Mouse (Mus musculus): ENCODE results near the gene Tnrc6b. TPM values are rescaled to one million over a fixed set of nuclear protein-coding genes. Genes with fewer than 3 reads are reported as not detected.
A peak's percentile ranks its signal among the peaks of the same experiment; 100 is the strongest.

The Tnrc6b gene
- total RNA-seq (2014; fragmentation: Nextera tagmentation) (48.8 and 59.3 TPM in 2 replicates), total RNA-seq (2017) (20.0 and 26.6 TPM in 2 replicates)

- peak; percentile 83 for ATAC-seq (replicated peaks; ENCODE audit: poor library complexity, severe bottlenecking)
These were observed at the start of gene Tnrc6b for GRCm38 (mm10) chr15:80710608-80711363. Tnrc6b (plus strand) TSS chr15:80711313.

GRCm38 (mm10) chr15:80664444-80664843 is 46.7 kb upstream of the Tnrc6b start:
- ATAC-seq (replicated peaks; ENCODE audit: poor library complexity, severe bottlenecking): no peak

- ATAC-seq (replicated peaks; ENCODE audit: poor library complexity, severe bottlenecking): peak; percentile 88
These were observed 39.5 kb upstream of the Tnrc6b start, which contains the start of gene Fam83f for GRCm38 (mm10) chr15:80671295-80672252. Fam83f (plus strand) TSS chr15:80671847.

- no peak for ATAC-seq (replicated peaks; ENCODE audit: poor library complexity, severe bottlenecking)
These were observed 38.3 kb upstream of the Tnrc6b start for GRCm38 (mm10) chr15:80672810-80673209.

GRCm38 (mm10) chr15:80673337-80674095 is 37.6 kb upstream of the Tnrc6b start:
- peak; percentile 74 for ATAC-seq (replicated peaks; ENCODE audit: poor library complexity, severe bottlenecking)

DNA sequence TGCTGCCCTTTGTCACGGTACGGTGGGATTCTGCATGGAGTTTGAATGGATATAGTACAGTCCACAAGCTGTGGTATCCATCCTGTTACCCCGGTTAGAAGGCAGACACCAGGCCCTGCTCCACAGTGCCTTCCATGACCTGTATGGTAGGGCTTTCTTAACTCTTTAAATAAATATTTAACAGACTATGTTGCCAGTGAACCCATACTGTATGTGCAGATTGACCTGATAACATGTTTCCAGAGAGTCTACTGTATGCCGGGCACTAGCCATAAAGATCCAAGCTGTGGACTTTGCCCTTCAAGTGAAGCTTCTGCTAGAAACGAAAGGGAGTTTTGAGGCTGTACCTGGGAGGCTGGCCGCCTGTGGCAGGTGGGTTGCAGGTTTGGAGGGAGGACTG is 36.4 kb upstream of the Tnrc6b start:
- ATAC-seq (replicated peaks; ENCODE audit: poor library complexity, severe bottlenecking): no peak

GRCm38 (mm10) chr15:80679515-80680215 is 31.4 kb upstream of the Tnrc6b start:
- no peak for ATAC-seq (replicated peaks; ENCODE audit: poor library complexity, severe bottlenecking)

DNA sequence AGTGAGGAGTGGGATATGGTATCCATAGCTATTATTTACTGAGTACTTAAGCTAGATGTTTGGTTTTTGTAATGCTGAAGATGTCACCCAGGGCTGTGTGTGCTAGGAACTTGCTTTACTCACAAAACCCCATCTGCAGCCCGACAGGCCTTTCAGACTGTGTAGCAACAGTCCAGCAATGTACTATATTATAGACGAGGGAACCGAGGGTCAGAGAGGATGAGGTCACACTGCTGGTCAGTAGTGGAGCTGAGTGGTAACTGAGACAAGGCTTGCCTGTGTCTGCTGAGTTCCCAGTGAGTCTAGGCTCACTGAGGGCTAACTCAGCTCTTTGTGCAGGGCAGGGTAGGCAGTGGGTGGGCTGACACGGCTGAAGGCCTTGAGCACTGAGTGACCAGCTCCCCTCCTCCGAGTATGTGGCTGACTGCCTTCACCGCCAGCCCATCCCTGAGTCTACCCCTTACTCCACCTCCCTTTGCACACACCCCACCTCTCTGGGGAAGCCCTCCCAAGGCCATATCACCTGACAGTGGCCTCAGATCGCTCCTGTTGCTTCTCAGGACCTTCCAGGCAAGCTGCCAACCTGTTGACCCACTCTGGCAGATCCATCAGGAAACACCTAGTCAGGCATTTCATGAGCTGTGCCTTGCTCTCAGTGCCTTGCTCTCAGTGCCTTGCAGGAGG is 30.6 kb upstream of the Tnrc6b start:
- no peak for ATAC-seq (replicated peaks; ENCODE audit: poor library complexity, severe bottlenecking)

- ATAC-seq (replicated peaks; ENCODE audit: poor library complexity, severe bottlenecking): peak; percentile 87
These were observed 29.6 kb upstream of the Tnrc6b start for GRCm38 (mm10) chr15:80681466-80681881.

GRCm38 (mm10) chr15:80682343-80682742 is 28.8 kb upstream of the Tnrc6b start:
- no peak for ATAC-seq (replicated peaks; ENCODE audit: poor library complexity, severe bottlenecking)

DNA sequence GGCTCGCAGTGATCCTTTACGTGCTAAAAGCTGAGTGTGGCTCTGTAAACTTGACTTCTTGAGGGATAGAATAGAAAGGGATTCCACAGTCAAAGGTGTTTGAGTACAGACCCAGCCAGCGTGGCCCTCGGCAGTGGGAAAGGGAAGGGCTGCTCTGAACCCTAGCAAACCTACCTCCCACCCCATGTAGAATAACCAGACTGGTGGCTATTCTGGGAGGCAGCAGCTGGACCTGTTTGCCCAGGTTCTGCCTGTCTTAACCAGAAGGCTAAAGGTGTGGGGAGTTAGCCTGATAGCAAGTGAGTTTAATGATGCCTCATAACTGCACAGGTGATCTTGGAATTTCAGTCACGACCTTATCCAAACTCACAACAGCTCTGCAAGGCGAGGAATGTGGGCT is 28.0 kb upstream of the Tnrc6b start:
- no peak for ATAC-seq (replicated peaks; ENCODE audit: poor library complexity, severe bottlenecking)

DNA sequence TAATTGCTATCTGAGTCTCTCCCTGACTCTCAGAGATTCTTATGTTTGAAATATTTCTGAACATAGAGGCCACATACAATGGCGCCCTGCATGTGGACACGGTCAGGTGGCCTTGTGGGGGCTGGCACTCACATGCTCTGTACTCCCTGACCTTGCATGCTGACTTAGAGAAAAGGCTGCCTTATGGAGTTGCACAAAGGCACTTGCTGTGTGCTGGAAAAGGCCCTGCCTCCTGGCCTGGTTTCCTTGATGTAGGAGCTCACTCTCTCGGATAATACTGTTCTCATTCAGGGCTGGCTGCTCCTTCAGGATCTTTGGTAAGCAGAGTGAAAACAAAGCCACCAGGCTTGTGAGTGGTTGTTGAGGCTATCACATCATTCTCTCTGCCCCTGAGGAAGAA is 27.1 kb upstream of the Tnrc6b start:
- no peak for ATAC-seq (replicated peaks; ENCODE audit: poor library complexity, severe bottlenecking)

- no peak for ATAC-seq (replicated peaks; ENCODE audit: poor library complexity, severe bottlenecking)
These were observed 26.1 kb upstream of the Tnrc6b start for GRCm38 (mm10) chr15:80684786-80685602.

DNA sequence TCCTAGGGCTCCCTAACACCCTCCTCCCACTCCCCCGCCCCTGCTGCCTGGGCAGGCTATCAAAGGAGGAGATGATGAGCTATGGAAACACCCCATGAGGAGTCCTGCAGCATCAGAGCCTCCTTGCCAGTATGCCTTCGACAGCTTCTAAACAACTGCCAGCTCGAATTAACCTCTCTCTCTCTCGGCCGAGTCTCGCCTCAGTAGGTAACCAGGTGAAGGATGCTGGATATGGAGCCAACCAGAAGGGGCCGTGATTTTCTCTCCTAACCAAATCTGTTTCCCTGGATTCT is 25.6 kb upstream of the Tnrc6b start:
- ATAC-seq (replicated peaks; ENCODE audit: poor library complexity, severe bottlenecking): no peak

GRCm38 (mm10) chr15:80688536-80688935 is 22.6 kb upstream of the Tnrc6b start:
- ATAC-seq (replicated peaks; ENCODE audit: poor library complexity, severe bottlenecking): no peak

DNA sequence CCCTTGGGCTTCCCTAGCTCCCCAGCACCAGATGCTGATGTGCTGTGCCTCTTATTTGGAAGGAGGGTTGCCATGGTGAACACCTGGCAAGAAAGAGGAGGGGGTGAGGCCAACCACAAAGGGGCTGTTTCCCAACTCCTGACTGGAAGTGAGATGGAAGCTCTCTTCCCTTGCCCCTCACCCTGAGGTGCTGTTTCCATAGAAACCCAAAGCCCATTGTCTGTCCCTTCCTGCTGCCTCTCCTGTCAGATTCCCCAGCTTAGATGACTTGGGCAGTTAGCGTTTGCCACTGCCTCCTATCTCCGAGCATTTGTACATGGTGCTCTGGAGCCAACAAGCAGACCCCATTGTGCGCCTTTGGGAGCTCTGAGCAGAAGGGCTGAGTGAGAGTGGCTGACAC is 17.6 kb upstream of the Tnrc6b start:
- no peak for ATAC-seq (replicated peaks; ENCODE audit: poor library complexity, severe bottlenecking)

DNA sequence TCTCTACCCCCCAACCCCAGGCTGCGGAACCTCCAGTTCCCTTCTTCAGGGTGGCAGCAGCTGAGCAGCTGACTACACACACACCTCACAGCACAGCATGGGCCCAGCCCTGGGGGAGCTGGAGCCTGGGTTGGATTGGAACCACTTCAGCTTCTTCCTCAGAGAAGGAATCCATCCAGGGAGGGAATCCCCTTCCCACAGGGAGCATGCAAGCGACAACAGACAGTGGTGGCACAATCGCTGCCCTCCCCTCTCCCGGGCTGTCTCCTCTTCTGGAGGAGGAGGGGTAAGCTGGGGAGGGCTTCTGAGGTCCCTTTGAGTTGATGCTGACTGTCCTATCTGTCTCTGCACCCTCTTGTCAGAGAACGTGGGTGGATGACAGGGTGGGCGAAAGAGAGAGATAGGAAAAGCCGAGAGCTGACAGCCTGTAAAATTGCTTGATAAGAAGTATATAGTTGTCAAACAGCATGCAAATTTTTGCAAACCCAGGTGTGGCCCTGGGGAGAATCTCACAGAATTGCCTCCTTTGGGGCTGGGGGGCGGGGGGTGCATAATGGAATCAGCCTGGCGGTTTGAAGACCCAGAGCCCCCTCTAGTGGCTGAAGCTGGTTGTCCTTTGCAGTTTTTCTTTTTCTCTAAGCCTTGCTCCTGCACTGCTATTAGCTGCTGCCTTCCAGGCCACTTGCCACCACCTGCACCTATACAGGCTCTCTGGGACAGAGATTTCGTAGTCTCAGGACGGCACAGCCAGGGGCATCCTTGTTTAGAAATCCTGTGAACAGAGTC is 16.8 kb upstream of the Tnrc6b start:
- ATAC-seq (replicated peaks; ENCODE audit: poor library complexity, severe bottlenecking): peak; percentile 47

DNA sequence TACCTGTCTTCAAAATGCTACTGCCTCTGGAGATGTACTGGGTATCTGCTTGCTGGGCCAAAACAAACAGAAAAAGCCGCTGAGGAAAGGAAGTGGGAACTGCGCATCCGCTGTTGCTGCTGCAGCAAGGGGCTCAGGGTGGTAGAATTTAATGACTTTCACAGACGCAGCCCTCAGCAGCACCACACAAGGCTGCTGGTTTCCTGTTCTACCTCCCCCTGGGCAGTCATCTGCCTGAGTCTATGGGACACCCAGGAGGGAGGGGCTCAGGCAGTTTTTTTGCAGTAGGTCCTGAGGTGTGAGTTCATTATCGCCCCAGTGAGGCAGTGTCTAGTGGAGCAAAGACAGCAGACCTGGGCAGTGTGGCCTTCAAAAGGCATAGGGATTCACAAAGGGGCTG is 13.5 kb upstream of the Tnrc6b start:
- peak; percentile 57 for ATAC-seq (replicated peaks; ENCODE audit: poor library complexity, severe bottlenecking)
